30 mouse cellular contexts compared by ENCODE assay signal in genomic region chr13:36941891-36942290, GRCm38 (mm10).
DNase-seq lines count a peak whose midpoint lies in the region; ATAC-seq lines count a peak whose summit lies in the region.
"Had no signal": no experiment of that assay in that cellular context is flagged by ENCODE, and none has a peak within 500 bp of the region (broad histone marks: within the 10 kb centered on the region; RNA-seq: fewer than 3 reads in every experiment).

No protein-coding gene starts in this region.

- intact Hi-C loops in left cerebral cortex, postnatal 25 days (cut with DNase I) = no loop called here

- H3K4me2 ChIP-seq in neural tube, embryonic 14.5 days (ENCODE audit: low read depth, low read length) = no peak overlapping the region
- H3K4me2 ChIP-seq: embryonic facial prominence, embryonic 13.5 days; heart, embryonic 15.5 days; hindbrain, embryonic 12.5 days; midbrain, embryonic 15.5 days; neural tube, embryonic 12.5 days had no signal

- no peak overlapping the region for H3K27ac ChIP-seq in neural tube, embryonic 14.5 days (ENCODE audit: low read depth, low read length)
- H3K27ac ChIP-seq: embryonic facial prominence, embryonic 13.5 days; forebrain, embryonic 10.5 days; heart, embryonic 10.5 days; heart, embryonic 15.5 days; hindbrain, embryonic 12.5 days; liver, embryonic 14.5 days; macrophage; midbrain, embryonic 15.5 days; neural tube, embryonic 12.5 days had no signal

- DNase-seq in frontal cortex, postnatal 14 days (ENCODE audit: low spot score in 2 of 2) = no peak
- no peak for DNase-seq in neural tube, embryonic 10.5 days (ENCODE audit: extremely low spot score, low spot score)
- peak; percentile 22 for DNase-seq in adrenal gland, postnatal 14 days
- DNase-seq in cerebellum, adult 9-10 months = no peak
- DNase-seq in left cerebral cortex, postnatal 25 days (ENCODE audit: low spot score in 2 of 2) = no peak
- DNase-seq: cerebellum, adult 11 months; cerebellum, adult 9-11 months; embryo, embryonic 11 days; forebrain, postnatal 0 days; gastrocnemius, postnatal 14 days; kidney, adult 9 months; kidney, postnatal 10 days; layer of hippocampus, adult 9-11 months; liver; lung, adult 2 months; lung, postnatal 10 days; thymus, adult 2 months; thymus, postnatal 36 days had no signal

- 63% methylated on average over 3 of the region's 3 CpGs for WGBS in neural tube, embryonic 14.5 days

- no peak overlapping the region for H3K4me3 ChIP-seq in neural tube, embryonic 14.5 days (ENCODE audit: low read depth, low read length)
- H3K4me3 ChIP-seq: embryonic facial prominence, embryonic 13.5 days; forebrain, embryonic 10.5 days; heart, embryonic 10.5 days; heart, embryonic 15.5 days; hindbrain, embryonic 12.5 days; midbrain, embryonic 15.5 days; neural tube, embryonic 12.5 days had no signal

- no peaks in the 10 kb centered on the region for H3K27me3 ChIP-seq in neural tube, embryonic 14.5 days (ENCODE audit: control insufficient read depth, insufficient read depth, low read length)
- H3K27me3 ChIP-seq: embryonic facial prominence, embryonic 13.5 days; heart, embryonic 15.5 days; hindbrain, embryonic 12.5 days; midbrain, embryonic 15.5 days; neural tube, embryonic 12.5 days had no signal

- no peaks in the 10 kb centered on the region for H3K9me3 ChIP-seq in neural tube, embryonic 14.5 days (ENCODE audit: control insufficient read depth, low read length)
- H3K9me3 ChIP-seq: embryonic facial prominence, embryonic 13.5 days; forebrain, embryonic 10.5 days; heart, embryonic 10.5 days; heart, embryonic 15.5 days; hindbrain, embryonic 12.5 days; midbrain, embryonic 15.5 days; neural tube, embryonic 12.5 days had no signal

- peak; percentile 20; the same call in 1 of the 2 replicates for ATAC-seq in frontal cortex, adult (ENCODE audit: low TSS enrichment)
- ATAC-seq in neural tube, embryonic 14.5 days (ENCODE audit: low read depth) = peak; percentile 21; the same call in 1 of the 2 replicates
- ATAC-seq: forebrain, postnatal 0 days; intestine, postnatal 0 days; midbrain, embryonic 15.5 days had no signal

- H3K4me1 ChIP-seq in neural tube, embryonic 14.5 days (ENCODE audit: control insufficient read depth, insufficient read depth, low read length) = no peaks in the 10 kb centered on the region
- H3K4me1 ChIP-seq: embryonic facial prominence, embryonic 13.5 days; forebrain, embryonic 10.5 days; heart, embryonic 10.5 days; heart, embryonic 15.5 days; hindbrain, embryonic 12.5 days; midbrain, embryonic 15.5 days; neural tube, embryonic 12.5 days had no signal

- H3K36me3 ChIP-seq in neural tube, embryonic 14.5 days (ENCODE audit: control insufficient read depth, insufficient read depth, low read length) = no peaks in the 10 kb centered on the region
- H3K36me3 ChIP-seq: embryonic facial prominence, embryonic 13.5 days; forebrain, embryonic 10.5 days; heart, embryonic 10.5 days; heart, embryonic 15.5 days; hindbrain, embryonic 12.5 days; midbrain, embryonic 15.5 days; neural tube, embryonic 12.5 days had no signal

- H3K9ac ChIP-seq in neural tube, embryonic 14.5 days (replicated peaks; ENCODE audit: low read depth, low read length) = no peak overlapping the region
- H3K9ac ChIP-seq: embryonic facial prominence, embryonic 13.5 days; forebrain, postnatal 0 days; heart, embryonic 15.5 days; hindbrain, embryonic 12.5 days; liver, embryonic 14.5 days; midbrain, embryonic 15.5 days; neural tube, embryonic 12.5 days had no signal
